Mouse (Mus musculus) CH12.LX (cell line): ENCODE data around the gene Odf3l2. TPM values are rescaled to one million over a fixed set of nuclear protein-coding genes. Genes with fewer than 3 reads are reported as not detected.

Source experiments
- DNase-seq: peaks from one replicate; pipeline ENCODE4 v3.0.0-alpha.2; 2013; ENCODE audit errors: extremely low read depth
- H3K27ac ChIP-seq: 2 replicates; pipeline ENCODE4 v1.5.1; 2012; ENCODE audit warnings: low read depth, mild to moderate bottlenecking, control low read depth, moderate library complexity; ENCODE audit not compliant: insufficient read depth
- H3K27me3 ChIP-seq: replicated peaks from 2 replicates; pipeline ENCODE3; 2012; ENCODE audit warnings: inconsistent platforms
- H3K36me3 ChIP-seq, 2 experiments: replicated peaks in 1 of 2; 2 replicates each; pipeline versions ENCODE3 to v1.6.1; 2012; ENCODE audit warnings: inconsistent platforms in 1 of 2, low read length in 1 of 2, mild to moderate bottlenecking in 1 of 2, mixed read lengths in 1 of 2, moderate library complexity in 1 of 2; ENCODE audit not compliant: control insufficient read depth in 1 of 2, insufficient read depth in 1 of 2
- H3K4me1 ChIP-seq, 2 experiments: 2 replicates each; pipeline ENCODE4 v1.6.1; 2012; ENCODE audit warnings: inconsistent platforms in 1 of 2, moderate library complexity in 1 of 2; ENCODE audit not compliant: insufficient read depth in 2 of 2, control insufficient read depth in 1 of 2
- H3K4me2 ChIP-seq: 2 replicates; pipeline ENCODE4 v1.6.1; 2012; ENCODE audit warnings: low read depth, mild to moderate bottlenecking, control low read depth; ENCODE audit not compliant: poor library complexity, insufficient read depth, severe bottlenecking
- H3K4me3 ChIP-seq, 3 experiments: fragments of 150-350 bp in 1 of 3; sonication (generic) in 1 of 3; replicated peaks in 1 of 3; 2 replicates each; pipeline versions ENCODE3 to v1.5.1; 2011 to 2012; ENCODE audit warnings: low read depth in 2 of 3, low read length in 2 of 3, mild to moderate bottlenecking in 2 of 3, moderate library complexity in 2 of 3, control low read depth in 1 of 3, improper control_type of control experiment in 1 of 3, inconsistent platforms in 1 of 3, mixed read lengths in 1 of 3; ENCODE audit not compliant: poor library complexity in 1 of 3
- H3K79me2 ChIP-seq: replicated peaks from 2 replicates; pipeline ENCODE4 v1.6.1; 2012; ENCODE audit warnings: mild to moderate bottlenecking, moderate library complexity; ENCODE audit not compliant: control insufficient read depth, poor library complexity, insufficient read depth, severe bottlenecking; ENCODE audit errors: extremely low read depth
- H3K9ac ChIP-seq: 2 replicates; pipeline ENCODE4 v1.6.1; 2012; ENCODE audit warnings: low read depth, mild to moderate bottlenecking, control low read depth, moderate library complexity; ENCODE audit not compliant: insufficient read depth
- H3K9me3 ChIP-seq: replicated peaks from 2 replicates; pipeline ENCODE3; 2012; ENCODE audit warnings: low read length, inconsistent platforms, mixed read lengths
- BHLHE40 ChIP-seq: IDR thresholded peaks from 2 replicates; pipeline ENCODE4 v1.6.1; 2011; ENCODE audit warnings: mild to moderate bottlenecking, low read depth, low read length, improper control_type of control experiment
- CHD1 ChIP-seq: IDR thresholded peaks from 2 replicates; pipeline ENCODE4 v1.6.1; 2012; ENCODE audit warnings: low read depth, low read length, improper control_type of control experiment, inconsistent platforms
- CHD2 ChIP-seq: IDR thresholded peaks from 2 replicates; pipeline ENCODE4 v1.6.1; 2011; ENCODE audit warnings: low read length, improper control_type of control experiment
- CTCF ChIP-seq, 2 experiments: IDR thresholded peaks in 1 of 2; conservative IDR thresholded peaks in 1 of 2; 2 replicates each; pipeline ENCODE4 v1.5.1; 2011 to 2012; ENCODE audit warnings: low read depth in 2 of 2, low read length in 2 of 2, improper control_type of control experiment in 1 of 2, inconsistent platforms in 1 of 2, mild to moderate bottlenecking in 1 of 2, moderate library complexity in 1 of 2
- E2F4 ChIP-seq: IDR thresholded peaks from 2 replicates; pipeline ENCODE4 v1.6.1; 2011; ENCODE audit warnings: low read depth, low read length, improper control_type of control experiment; ENCODE audit not compliant: insufficient replicate concordance
- IRF4 ChIP-seq: IDR thresholded peaks from 2 replicates; pipeline ENCODE4 v1.6.1; 2014; ENCODE audit warnings: low read depth, mild to moderate bottlenecking, inconsistent platforms, low read length, improper control_type of control experiment
- JUND ChIP-seq: conservative IDR thresholded peaks from 2 replicates; pipeline ENCODE4 v1.6.1; 2011; ENCODE audit warnings: low read depth, low read length, improper control_type of control experiment
- MAFK ChIP-seq: IDR thresholded peaks from 2 replicates; pipeline ENCODE4 v1.6.1; 2011; ENCODE audit warnings: low read length, improper control_type of control experiment; ENCODE audit not compliant: insufficient replicate concordance
- MAX ChIP-seq: IDR thresholded peaks from 2 replicates; pipeline ENCODE4 v1.6.1; 2011; ENCODE audit warnings: low read length, improper control_type of control experiment
- MAZ ChIP-seq: IDR thresholded peaks from 2 replicates; pipeline ENCODE4 v1.6.1; 2012; ENCODE audit warnings: low read depth, mild to moderate bottlenecking, inconsistent platforms, low read length, improper control_type of control experiment, moderate library complexity
- MEF2A ChIP-seq: IDR thresholded peaks from 2 replicates; pipeline ENCODE4 v1.6.1; 2014; ENCODE audit warnings: low read depth, mild to moderate bottlenecking, inconsistent platforms, low read length, improper control_type of control experiment, borderline replicate concordance
- MXI1 ChIP-seq: IDR thresholded peaks from 2 replicates; pipeline ENCODE4 v1.6.1; 2011; ENCODE audit warnings: mild to moderate bottlenecking, low read depth, low read length, improper control_type of control experiment
- MYC ChIP-seq: IDR thresholded peaks from 2 replicates; pipeline ENCODE4 v1.6.1; 2011; ENCODE audit warnings: low read depth, mild to moderate bottlenecking, improper control_type of control experiment, low read length
- NELFE ChIP-seq: IDR thresholded peaks from 2 replicates; pipeline ENCODE4 v1.6.1; 2011; ENCODE audit warnings: low read depth, low read length, improper control_type of control experiment
- NRF1 ChIP-seq: IDR thresholded peaks from 2 replicates; pipeline ENCODE4 v1.6.1; 2014; ENCODE audit warnings: low read depth, mild to moderate bottlenecking, inconsistent platforms, low read length, improper control_type of control experiment, moderate library complexity
- POLR2A ChIP-seq: IDR thresholded peaks from 2 replicates; pipeline ENCODE4 v1.6.1; 2011; ENCODE audit warnings: low read depth, mild to moderate bottlenecking, improper control_type of control experiment, low read length
- POLR2AphosphoS2 ChIP-seq: IDR thresholded peaks from 2 replicates; pipeline ENCODE4 v1.6.1; 2011; ENCODE audit warnings: low read depth, low read length, improper control_type of control experiment
- RAD21 ChIP-seq: IDR thresholded peaks from 2 replicates; pipeline ENCODE4 v1.6.1; 2011; ENCODE audit warnings: low read depth, mild to moderate bottlenecking, low read length, improper control_type of control experiment, moderate library complexity
- RCOR1 ChIP-seq: conservative IDR thresholded peaks from 2 replicates; pipeline ENCODE4 v1.6.1; 2012; ENCODE audit warnings: low read depth, mild to moderate bottlenecking, inconsistent platforms, low read length, improper control_type of control experiment
- SIN3A ChIP-seq: IDR thresholded peaks from 2 replicates; pipeline ENCODE4 v1.6.1; 2012; ENCODE audit warnings: low read length, improper control_type of control experiment, inconsistent platforms
- SMC3 ChIP-seq: IDR thresholded peaks from 2 replicates; pipeline ENCODE4 v1.6.1; 2011; ENCODE audit warnings: low read depth, low read length, improper control_type of control experiment
- TBP ChIP-seq: conservative IDR thresholded peaks from 2 replicates; pipeline ENCODE4 v1.6.1; 2011; ENCODE audit warnings: low read depth, low read length, improper control_type of control experiment
- TCF12 ChIP-seq: IDR thresholded peaks from 2 replicates; pipeline ENCODE4 v1.6.1; 2014; ENCODE audit warnings: low read depth, mild to moderate bottlenecking, inconsistent platforms, low read length, improper control_type of control experiment
- UBTF ChIP-seq: IDR thresholded peaks from 2 replicates; pipeline ENCODE4 v1.6.1; 2012; ENCODE audit warnings: low read depth, mild to moderate bottlenecking, inconsistent platforms, low read length, improper control_type of control experiment, moderate library complexity
- USF1 ChIP-seq: IDR thresholded peaks from 2 replicates; pipeline ENCODE4 v1.6.1; 2014; ENCODE audit warnings: low read depth, mild to moderate bottlenecking, inconsistent platforms, low read length, improper control_type of control experiment
- USF2 ChIP-seq: conservative IDR thresholded peaks from 2 replicates; pipeline ENCODE4 v1.6.1; 2011; ENCODE audit warnings: low read depth, low read length, improper control_type of control experiment
- ZC3H11A ChIP-seq: IDR thresholded peaks from 2 replicates; pipeline ENCODE4 v1.6.1; 2012; ENCODE audit warnings: low read depth, mild to moderate bottlenecking, inconsistent platforms, low read length, improper control_type of control experiment
- ZKSCAN1 ChIP-seq: IDR thresholded peaks from 2 replicates; pipeline ENCODE4 v1.6.1; 2012; ENCODE audit warnings: low read depth, inconsistent platforms, low read length, improper control_type of control experiment, borderline replicate concordance
- ZMIZ1 ChIP-seq: IDR thresholded peaks from 2 replicates; pipeline ENCODE4 v1.6.1; 2012; ENCODE audit warnings: low read depth, mild to moderate bottlenecking, inconsistent platforms, low read length, improper control_type of control experiment
- ZNF384 ChIP-seq: IDR thresholded peaks from 2 replicates; pipeline ENCODE4 v1.6.1; 2012; ENCODE audit warnings: low read depth, low read length, improper control_type of control experiment, inconsistent platforms
- dilution Hi-C: fragments of 300-500 bp; cut with MboI; formaldehyde crosslinking; loops from 2 replicates; pipeline ENCODE4 v1.14.3; 2020; ENCODE audit warnings: low sequenced_read_pairs; ENCODE audit not compliant: extremely low pct_unique_long_range_greater_than_20kb, extremely low pct_ligation_motif_present
- in situ Hi-C: fragments of 300-500 bp; cut with MboI; formaldehyde crosslinking; loops from 3 replicates; pipeline ENCODE4 v1.14.3; 2019; ENCODE audit warnings: low sequenced_read_pairs, low pct_ligation_motif_present, low pct_unique_long_range_greater_than_20kb, mixed read lengths
- polyA plus RNA-seq: library from polyadenylated mRNA; unstranded; fragments of >175 nt; gene quantifications from 2 replicates; pipeline ENCODE4 v1.2.1, GENCODE M21; 2012; ENCODE audit warnings: low read depth; ENCODE audit not compliant: insufficient read length
- total RNA-seq, 2 experiments: library from RNA; depleted of rRNA; stranded (reverse); fragments of 300-350 nt in 1 of 2; fragments of >200 nt in 1 of 2; gene quantifications; 2 replicates each; pipeline ENCODE4 v1.2.3; 2012 to 2014

Gene Odf3l2
- total and polyA plus RNA-seq, 3 experiments, result not detected

- in situ Hi-C loops (no loop called here), dilution Hi-C loops (no loop called here)
- Histone ChIP-seq H3K4me1 (peaks cover 31 to 59% of the 10 kb centered on the region in 2 experiments), H3K27me3 (no peaks in the 10 kb centered on the region), H3K4me2 (peak overlapping the region; percentile 65), H3K4me3 (peak overlapping the region; percentile 59 to 78 (median 69)), H3K79me2 (peaks cover 5% of the 10 kb centered on the region; the same call in 1 of the 2 replicates), H3K9me3 (no peaks in the 10 kb centered on the region), H3K36me3 (peaks cover 0 to 25% of the 10 kb centered on the region in 2 experiments), H3K27ac (peak overlapping the region; percentile 52), H3K9ac (peak overlapping the region; percentile 71)
- TF ChIP-seq SIN3A, result no peak
- no peak for TF ChIP-seq ZMIZ1
- TF ChIP-seq CTCF (conservative IDR thresholded peaks at IDR 0.05 in 1 of 2, IDR thresholded peaks at IDR 0.05 in 1 of 2; ENCODE audit: low read depth in 2 of 2, low read length in 2 of 2), result no peak
- TF ChIP-seq E2F4, result no peak
- TF ChIP-seq NRF1, result no peak
- no peak for TF ChIP-seq RAD21
- TF ChIP-seq NELFE, result no peak
- no peak for TF ChIP-seq BHLHE40
- TF ChIP-seq ZC3H11A, result no peak
- TF ChIP-seq MXI1, result no peak
- no peak for TF ChIP-seq TBP
- TF ChIP-seq SMC3, result no peak
- TF ChIP-seq USF2, result no peak
- DNase-seq, result no peak
Observed at GRCm38 (mm10) chr10:79665051-79665450, 19.5 kb upstream of the Odf3l2 start.

- peak within 1 kb of the TSS; percentile 65 for H3K4me2 ChIP-seq
- no peaks in the 10 kb centered on the region for H3K9me3 ChIP-seq
- peaks cover 31 to 59% of the 10 kb centered on the region in 2 experiments for H3K4me1 ChIP-seq
- DNase-seq, result peak; percentile 89
- H3K36me3 ChIP-seq, result peaks cover 0 to 25% of the 10 kb centered on the region in 2 experiments
- peak within 1 kb of the TSS; percentile 71 for H3K9ac ChIP-seq
- dilution Hi-C loops, result no loop called here
- H3K27me3 ChIP-seq, result no peaks in the 10 kb centered on the region
- H3K27ac ChIP-seq, result peak within 1 kb of the TSS; percentile 52
- peaks cover 4% of the 10 kb centered on the region; the same call in 1 of the 2 replicates for H3K79me2 ChIP-seq
- in situ Hi-C loops, result no loop called here
- H3K4me3 ChIP-seq, result peak within 1 kb of the TSS; percentile 59 to 78 (median 69)
- TF ChIP-seq POLR2AphosphoS2 (0 out of 2 replicates have a peak, but pooled peaks have one; percentile 40), MYC (peak; percentile 13; the same call in 1 of the 2 replicates), POLR2A (peak; percentile 76), TBP (0 out of 2 replicates have a peak, but pooled peaks have one; percentile 62), SIN3A (peak; percentile 69), USF1 (no peak), MEF2A (peak; percentile 39; the same call in 1 of the 2 replicates), RCOR1 (peak; percentile 50; the same call in 1 of the 2 replicates), USF2 (no peak), ZKSCAN1 (no peak), E2F4 (no peak), RAD21 (peak; percentile 34), IRF4 (no peak), SMC3 (peak; percentile 63), MAFK (no peak), MAZ (peak; percentile 66; the same call in 1 of the 2 replicates), MAX (0 out of 2 replicates have a peak, but pooled peaks have one; percentile 48), UBTF (no peak), NRF1 (peak; percentile 36; the same call in 1 of the 2 replicates), JUND (no peak), TCF12 (peak; percentile 73; the same call in 1 of the 2 replicates), ZNF384 (no peak), CTCF (conservative IDR thresholded peaks at IDR 0.05 in 1 of 2, IDR thresholded peaks at IDR 0.05 in 1 of 2; ENCODE audit: low read depth in 2 of 2, low read length in 2 of 2) (peak; percentile 80 to 81), ZC3H11A (no peak), CHD1 (0 out of 2 replicates have a peak, but pooled peaks have one; percentile 33), MXI1 (peak; percentile 26), CHD2 (peak; percentile 62; the same call in 1 of the 2 replicates), ZMIZ1 (peak; percentile 68; the same call in 1 of the 2 replicates)
Observed at GRCm38 (mm10) chr10:79664131-79664665, 18.7 kb upstream of the Odf3l2 start, which contains the start of gene Madcam1. Madcam1 (plus strand) TSS chr10:79664559.
